Mouse (Mus musculus) spleen, postnatal 36 days (tissue): Measurements from ENCODE around the gene Pde12.
"Not testable (repeated sequence)": the region's sequence is repeated elsewhere in the genome, so short reads cannot be mapped to it uniquely, and the experiment has no call there.

Experiments
- DNase-seq, 2 experiments: peaks; one replicate each; pipeline ENCODE4 v3.0.0; 2022; ENCODE audit warnings: low spot score in 2 of 2, mixed read lengths in 1 of 2

Gene Pde12

DNA sequence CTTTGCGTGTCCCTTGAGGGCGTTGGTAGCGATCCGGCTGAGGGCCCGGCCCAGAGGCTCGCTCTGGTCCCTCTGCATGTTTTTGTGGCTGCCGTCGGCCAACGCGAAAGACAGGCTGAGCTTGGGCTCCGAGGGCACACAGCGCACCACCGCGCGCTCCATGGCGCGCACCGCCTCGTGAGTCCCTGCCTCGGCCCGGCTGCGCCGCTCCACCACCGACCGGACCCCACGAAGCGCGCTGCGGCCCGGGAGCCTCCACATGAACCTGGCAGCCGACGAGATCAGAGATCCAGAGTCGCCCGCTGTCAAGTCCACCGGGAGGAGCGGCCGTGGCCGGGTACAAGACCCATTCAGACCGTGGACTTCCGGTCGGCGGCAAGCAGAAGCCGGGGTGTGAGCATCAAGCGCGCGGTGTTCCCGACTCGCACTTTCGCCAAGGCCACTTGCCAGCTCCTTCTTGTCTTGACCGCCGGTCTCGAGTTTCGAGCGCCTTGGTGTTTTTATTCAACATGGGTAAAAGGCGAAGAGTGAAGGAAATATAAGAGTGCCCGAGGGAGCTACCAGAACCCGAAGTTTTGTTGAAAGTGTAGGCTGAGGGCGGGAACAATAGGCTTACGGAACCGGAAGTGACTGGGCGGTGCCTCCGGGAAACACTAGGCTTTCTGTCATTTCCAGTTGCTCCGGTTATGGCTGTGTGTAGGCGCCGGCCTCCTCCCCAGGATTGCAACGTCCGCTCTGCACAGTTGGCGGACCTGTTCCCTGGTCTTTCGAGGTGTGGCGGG, at the start of gene Pde12:
Gene Pde12, minus strand, starts transcription at position 592 of the 782 bp plus-strand sequence.
- DNase-seq = peak; percentile 80 to 83

DNA sequence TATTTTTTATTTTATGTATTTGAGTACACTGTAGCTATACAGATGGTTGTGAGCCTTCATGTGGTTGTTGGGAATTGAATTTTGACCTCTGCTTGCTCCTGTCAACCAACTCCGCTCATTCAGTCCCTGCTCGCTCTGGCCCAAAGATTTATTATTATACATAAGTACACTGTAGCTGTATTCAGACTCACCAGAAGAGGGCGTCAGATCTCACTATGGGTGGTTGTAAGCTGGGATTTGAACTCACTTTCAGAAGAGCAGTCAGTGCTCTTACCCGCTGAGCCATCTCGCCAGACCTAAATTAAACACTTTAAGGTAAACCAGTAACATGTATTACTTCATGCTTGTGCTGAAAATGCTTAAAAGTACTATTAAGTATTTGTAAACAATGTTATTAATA, 35.6 kb upstream of the Pde12 start:
- not testable (repeated sequence) for DNase-seq

- DNase-seq = no peak
Measured at GRCm38 (mm10) chr14:26697912-26698311, 28.2 kb upstream of the Pde12 start.

- DNase-seq = no peak
Measured at GRCm38 (mm10) chr14:26692974-26693373, 23.3 kb upstream of the Pde12 start, which contains the start of gene Dnah12. Gene Dnah12, plus strand, starts transcription at chr14:26693274.

DNA sequence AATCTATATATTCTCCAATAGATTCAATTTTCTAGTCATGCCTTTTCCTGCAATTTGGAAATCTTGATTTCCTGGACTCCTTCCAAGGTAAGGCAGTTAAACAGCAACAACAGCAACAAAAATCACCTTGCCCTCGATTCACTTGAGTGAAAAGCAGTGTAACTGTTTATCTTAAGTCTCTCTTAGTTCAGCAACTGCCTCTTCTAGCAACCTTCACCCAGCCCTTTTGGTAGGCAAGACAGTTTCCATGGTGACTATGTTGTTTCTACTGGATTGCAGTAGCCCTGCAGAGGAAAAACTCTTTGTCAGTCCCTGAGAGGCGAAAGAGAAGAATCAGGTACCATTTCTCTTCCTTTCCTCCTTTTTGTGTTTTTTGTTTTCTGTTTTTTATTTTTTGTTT, 21.7 kb upstream of the Pde12 start:
- no peak for DNase-seq

DNA sequence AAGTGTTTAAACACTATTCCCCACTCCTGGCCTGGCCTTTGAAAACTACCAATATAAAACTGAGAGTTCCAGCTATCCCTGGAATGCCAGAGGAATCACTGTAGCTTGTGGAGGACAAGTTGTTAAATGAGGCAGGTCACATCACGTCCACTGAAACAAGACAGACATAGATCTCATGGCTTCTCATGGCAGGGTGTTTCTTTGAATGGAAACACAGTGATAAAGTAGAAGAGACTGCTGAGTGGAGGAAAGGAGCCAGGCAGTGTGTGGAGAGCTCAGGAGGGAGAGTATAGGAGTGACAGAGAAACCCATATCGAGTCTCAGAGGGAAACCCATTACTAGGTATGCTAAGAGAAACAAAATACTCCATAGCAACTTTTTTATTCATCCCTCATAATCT, 21.0 kb upstream of the Pde12 start:
- DNase-seq = no peak

- DNase-seq = peak; percentile 5 to 41
Measured at GRCm38 (mm10) chr14:26675791-26676190, 6.1 kb upstream of the Pde12 start.

- DNase-seq = peak; percentile 29 to 41
Measured at GRCm38 (mm10) chr14:26675371-26675770, 5.7 kb upstream of the Pde12 start.

- DNase-seq = not testable (repeated sequence)
Measured at GRCm38 (mm10) chr14:26674476-26675169, 4.9 kb upstream of the Pde12 start.

DNA sequence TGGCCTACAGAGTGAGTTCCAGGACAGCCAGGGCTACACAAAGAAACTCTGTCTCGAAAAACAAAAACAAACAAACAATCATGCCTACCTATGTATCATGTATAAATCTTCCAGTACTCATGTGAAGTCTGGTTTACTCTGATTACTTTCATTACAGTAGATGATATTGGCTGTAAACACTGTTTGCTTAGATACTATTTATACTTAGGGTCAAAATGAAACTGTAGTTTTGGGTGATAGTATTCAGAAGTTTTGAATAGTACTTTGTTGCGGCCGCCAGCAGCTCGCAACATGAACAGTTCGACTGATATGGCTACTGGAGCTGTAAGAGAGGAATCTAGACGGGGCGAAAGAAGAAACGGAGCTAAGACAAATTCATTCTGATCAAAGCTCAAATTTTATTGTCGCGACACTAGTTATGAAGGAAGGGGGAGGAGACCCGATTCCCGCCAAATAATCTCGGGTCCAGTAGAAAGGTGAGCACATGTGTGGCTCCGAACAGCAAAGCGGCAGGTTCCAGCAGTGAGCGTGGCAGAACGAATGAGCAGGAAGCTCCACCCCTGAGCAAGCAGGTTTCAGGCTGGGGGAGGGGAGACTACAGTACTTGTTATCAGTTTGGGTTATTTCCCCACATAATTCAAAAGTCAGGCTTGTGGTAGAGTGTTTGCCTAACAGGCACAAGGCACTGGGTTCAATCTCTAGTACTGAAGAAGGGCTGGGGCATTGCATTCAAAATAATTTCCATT, 2.4 kb upstream of the Pde12 start:
- DNase-seq = peak; percentile 11 to 16

DNA sequence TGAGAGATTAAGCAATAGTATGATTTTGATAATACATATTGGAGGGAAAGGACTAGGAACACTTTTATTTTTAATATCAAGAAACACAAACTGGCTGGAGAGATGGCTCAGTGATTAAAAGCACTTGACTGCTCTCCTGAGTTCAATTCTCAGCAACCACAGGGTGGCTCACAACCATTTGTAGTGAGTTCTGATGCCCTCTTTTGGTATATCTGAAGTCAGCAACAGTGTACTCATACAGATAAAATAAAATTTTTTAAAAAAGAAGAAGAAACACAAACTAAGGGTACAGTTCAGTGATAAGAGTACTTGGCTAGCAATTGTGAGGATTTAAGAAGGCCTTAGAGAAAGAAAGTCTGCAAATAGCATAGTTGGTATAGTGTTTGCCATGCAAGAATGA, 1.3 kb upstream of the Pde12 start:
- no peak for DNase-seq

DNA sequence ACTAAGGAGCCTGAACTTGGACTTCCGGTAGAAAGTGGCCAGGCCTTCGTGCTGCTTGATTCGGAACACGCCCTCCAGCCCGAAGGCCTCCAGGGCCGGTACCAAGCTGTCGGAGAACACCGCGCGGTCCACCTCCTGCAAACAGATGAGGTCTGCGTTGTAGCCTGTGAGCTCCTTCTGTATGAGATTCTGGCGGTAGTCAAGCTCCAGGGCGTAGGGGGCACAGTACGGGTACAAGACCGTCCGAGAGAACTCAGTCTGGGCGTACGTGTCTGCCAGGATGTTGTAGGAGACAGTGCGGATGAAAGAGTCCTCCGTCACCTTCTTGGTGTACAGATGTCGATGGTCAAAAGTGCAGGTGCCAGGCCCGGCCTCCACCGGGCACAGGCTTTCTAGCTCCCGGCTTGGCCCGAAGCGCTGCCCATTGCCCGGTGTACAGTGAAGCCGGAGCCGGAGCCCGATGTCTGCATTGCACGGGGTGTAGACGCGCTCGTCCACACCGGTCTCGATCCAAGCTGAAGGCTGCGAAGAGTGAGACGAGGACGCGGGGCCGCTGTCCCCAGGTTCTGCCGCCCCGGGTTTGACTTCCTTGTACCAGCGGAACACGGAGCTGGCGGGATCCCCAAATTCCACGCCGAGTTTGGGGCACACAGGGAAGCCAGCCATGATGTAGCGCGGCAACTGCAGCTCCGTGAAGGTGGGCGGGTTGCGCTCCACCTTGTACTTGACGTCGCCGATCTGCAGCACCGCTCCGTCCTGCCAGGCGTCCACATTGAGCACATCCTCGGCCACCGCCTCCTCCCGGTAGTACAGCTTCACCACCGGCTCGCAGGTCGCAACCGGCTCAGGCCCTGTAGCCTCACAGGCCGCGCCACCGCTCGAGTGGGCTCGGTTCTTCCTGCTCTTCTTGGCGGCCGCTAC, 1.1 kb downstream of the Pde12 start:
- peak; percentile 34 to 40 for DNase-seq

DNA sequence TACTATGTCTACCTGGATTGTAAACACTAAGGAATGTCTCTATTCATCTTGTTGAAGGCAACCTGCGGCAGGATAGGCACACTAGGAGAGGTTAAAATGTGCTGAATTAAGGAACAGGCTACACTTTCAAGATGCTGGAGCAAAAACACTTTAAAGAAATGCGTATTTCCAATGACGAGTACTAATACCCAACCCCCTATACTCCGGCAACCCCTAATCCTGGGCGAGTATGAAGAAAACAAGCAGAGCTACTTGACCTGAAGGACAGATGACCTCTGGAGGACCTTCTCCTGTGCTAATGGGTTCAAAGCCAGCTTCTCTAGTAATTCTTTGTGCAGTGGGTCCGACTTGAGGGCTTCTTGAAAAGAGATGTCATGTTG, 1.7 kb downstream of the Pde12 start:
- no peak for DNase-seq

DNA sequence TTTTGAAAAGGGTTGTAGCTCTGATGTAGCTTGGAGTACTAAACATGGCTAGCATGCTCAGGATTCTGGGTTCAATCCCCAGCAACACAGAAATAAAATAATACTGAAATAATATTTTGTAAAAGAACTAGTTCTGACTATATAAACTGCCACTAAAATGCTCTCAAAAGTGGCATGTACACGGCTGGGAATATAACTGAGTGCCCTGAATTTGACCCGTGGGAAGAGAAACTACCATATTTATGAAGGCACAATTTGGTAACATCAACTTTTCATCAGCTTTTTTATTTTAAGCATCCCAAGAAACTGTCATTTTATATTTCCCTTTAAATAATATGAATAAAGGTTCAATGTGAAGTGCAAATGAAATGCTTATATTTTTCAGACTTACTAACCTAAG, 5.8 kb downstream of the Pde12 start:
- DNase-seq = no peak

DNA sequence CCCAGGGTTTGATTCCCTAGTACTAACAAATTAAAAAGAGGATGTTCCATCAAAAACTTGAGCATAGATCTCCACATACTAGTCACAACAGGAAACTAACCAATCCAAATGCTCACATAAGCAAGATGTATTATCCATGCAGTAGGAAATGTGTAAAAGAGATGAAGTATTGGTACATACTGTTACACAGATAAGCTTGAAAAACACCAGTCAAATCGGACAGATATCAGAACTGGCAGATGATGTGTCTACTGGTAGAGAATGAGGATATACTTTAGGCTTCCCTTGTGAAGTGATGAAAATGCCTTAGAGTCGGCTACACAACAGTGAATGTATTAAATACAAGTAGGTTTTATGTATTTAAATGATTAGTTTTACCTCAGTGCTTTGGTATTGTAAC, 7.2 kb downstream of the Pde12 start:
- no peak for DNase-seq

DNA sequence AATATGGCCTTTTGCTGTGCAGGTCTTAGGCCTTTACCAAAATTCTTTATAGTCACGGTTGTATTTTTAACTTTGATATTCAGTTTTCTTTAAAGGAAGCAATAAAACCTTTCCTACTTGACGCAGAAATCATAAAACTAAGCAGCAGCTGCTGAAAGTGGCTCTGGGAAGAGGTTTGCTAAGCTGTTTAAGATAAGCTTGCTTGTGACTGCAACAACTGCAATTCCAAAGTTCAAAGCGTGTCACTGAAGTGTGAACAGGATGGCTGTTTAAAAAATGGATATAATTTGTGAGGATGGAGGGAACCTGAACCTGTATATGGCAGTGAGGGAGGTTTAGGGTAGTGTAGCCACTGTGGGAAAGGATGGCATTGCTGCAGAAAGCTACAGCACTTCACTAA, 7.7 kb downstream of the Pde12 start:
- DNase-seq = no peak

DNA sequence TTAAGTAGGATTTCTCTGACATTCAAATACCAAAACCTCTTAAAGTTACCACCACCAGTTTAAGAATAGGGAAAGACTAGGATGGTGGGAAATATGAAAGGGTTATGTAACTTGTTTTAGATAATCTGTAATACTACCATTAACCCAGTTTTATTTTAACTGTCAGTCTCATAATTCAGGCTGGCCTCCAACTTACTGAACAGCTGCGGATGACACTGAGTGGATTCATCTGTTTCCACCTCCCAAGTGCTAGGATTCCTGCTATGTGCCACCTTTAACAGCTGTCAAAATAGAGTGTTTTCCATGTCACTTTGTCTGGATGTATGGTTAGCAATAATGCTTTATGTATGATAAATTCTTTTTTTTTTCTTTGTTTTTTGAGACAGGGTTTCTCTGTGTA, 9.4 kb downstream of the Pde12 start:
- DNase-seq = no peak

DNA sequence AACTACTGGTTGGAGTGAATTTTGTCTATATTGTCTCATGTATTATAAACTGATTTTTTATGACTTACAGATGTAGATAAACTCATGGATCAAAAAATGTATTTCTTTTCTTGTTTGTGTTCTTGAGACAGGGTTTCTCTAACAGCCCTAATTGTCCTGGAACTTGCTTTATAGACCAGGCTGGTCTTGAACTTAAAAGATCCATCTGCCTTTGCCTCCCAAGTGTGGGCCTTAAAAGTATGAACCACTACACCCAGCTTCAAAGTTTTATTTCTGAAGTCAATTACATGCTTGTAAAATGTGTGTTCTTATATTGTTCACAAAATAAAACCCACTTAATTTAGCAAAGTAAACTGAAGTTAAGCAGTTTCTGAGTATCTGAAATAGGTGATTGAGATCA, 11.5 kb downstream of the Pde12 start:
- DNase-seq = no peak

DNA sequence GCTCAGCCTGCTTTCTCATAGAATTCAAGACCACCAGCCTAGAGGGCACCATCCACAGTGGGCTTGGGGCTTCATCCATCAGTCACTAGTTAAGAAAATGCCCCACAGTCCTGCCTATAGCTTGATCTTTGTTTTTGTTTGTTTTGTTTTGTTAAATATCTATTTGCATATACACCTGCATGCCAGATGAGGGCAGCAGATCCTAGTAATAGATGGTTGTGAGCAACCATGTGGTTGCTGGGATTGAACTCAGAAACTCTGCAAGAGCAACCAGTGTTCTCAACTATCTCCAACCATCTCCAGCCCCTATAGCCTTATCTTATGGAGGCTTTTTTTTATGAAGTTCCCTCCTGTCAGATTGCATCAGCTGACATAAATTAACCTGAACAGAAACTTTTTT, 17.8 kb downstream of the Pde12 start:
- no peak for DNase-seq

GRCm38 (mm10) chr14:26647811-26648210, 21.9 kb downstream of the Pde12 start:
- peak in 1 of 2 experiments; percentile 23 for DNase-seq

GRCm38 (mm10) chr14:26645989-26646650, 23.6 kb downstream of the Pde12 start:
- no peak for DNase-seq
